Mouse (Mus musculus) E14TG2a.4 (cell line): ENCODE measurements around the gene Cass4.

Experiments used
- CTCF ChIP-seq: conservative IDR thresholded peaks from 2 replicates; pipeline ENCODE4 v1.5.1; 2014; ENCODE audit warnings: low read length
- NANOG ChIP-seq: IDR thresholded peaks from 2 replicates; pipeline ENCODE4 v1.6.1; 2014; ENCODE audit warnings: borderline replicate concordance, low read length, mixed read lengths

- TF ChIP-seq CTCF (no peak), NANOG (no peak)
Measured at GRCm38 (mm10) chr2:172416876-172417275, 23.3 kb downstream of the Cass4 start.
